Mouse (Mus musculus): Measurements from ENCODE around the gene Iqcn. TPM values are rescaled to one million over a fixed set of nuclear protein-coding genes. Genes with fewer than 3 reads are reported as not detected.

Iqcn gene
- total and polyA plus RNA-seq, 3 experiments, result 0.06 TPM; not detected in 2

DNA sequence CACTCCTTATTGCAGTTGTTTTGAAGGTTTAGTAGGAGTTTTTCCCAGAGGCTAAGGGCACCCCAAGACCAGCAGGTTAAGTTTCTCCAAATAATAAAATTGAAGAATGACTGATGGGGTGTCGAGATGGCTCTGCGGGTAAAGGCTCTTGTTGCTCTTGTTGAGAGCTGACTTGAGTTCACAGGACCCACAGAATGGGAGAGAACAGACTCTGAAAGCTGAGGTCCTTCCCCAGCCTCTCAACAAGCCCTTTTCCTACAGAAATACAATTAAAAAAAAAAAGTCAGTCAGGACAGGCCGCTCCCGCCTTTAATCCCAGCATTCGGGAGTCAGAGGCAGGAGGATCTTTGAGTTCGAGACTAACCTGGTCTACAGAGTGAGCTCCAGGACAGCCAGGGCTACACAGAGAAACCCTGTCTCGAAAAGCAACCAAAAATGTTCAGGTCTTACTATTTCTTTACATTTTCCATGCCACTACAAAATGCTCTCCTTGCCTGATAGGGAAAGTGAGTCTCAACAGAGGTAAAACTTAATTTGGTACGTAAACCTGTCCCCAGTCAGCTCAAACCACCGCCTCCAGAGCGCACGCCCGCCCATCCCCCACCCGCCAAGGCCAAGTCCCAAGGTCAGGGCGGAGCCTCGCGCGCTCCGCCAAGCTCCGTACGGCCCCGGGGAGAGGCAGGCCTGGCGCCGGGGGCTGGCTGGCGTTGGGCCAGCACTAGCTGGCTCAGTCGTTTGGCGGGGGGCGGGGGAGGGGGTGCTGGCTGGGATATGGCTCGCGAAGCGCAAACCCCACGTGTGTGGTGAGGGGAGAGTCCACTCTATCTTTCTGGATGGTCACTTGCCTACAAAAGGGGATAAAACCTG is 7.0 kb upstream of the Iqcn start:
- Histone ChIP-seq H3K4me3 (no peak overlapping the region), H3K9ac (ENCODE audit: low read depth, low read length) (peak overlapping the region; percentile 44), H3K4me1 (ENCODE audit: control insufficient read depth, insufficient read depth, low read length) (peaks cover 15% of the 10 kb centered on the region), H3K36me3 (ENCODE audit: control insufficient read depth, insufficient read depth, low read length) (peaks cover 2% of the 10 kb centered on the region; the same call in 1 of the 2 replicates), H3K27ac (peak overlapping the region; percentile 92), H3K79me2 (replicated peaks; ENCODE audit: control insufficient read depth, insufficient read depth, low read length) (no peaks in the 10 kb centered on the region), H3K27me3 (ENCODE audit: control insufficient read depth, insufficient read depth, low read length) (no peaks in the 10 kb centered on the region)
- intact Hi-C loops (cut with DNase I), result no loop called here
- 0 out of 2 replicates have a peak, but pooled peaks have one; percentile 10 for TF ChIP-seq EP300 (IDR thresholded peaks at IDR 0.05; ENCODE audit: insufficient read depth, low read depth, low read length)
- TF ChIP-seq POLR2A (IDR thresholded peaks at IDR 0.05; ENCODE audit: insufficient read depth, low read depth, low read length), result 0 out of 2 replicates have a peak, but pooled peaks have one; percentile 40
- no peak for TF ChIP-seq CTCF (IDR thresholded peaks at IDR 0.05)
- WGBS, result 5% methylated on average over 31 of the region's 31 CpGs
- peak; percentile 81 to 84 for DNase-seq

DNA sequence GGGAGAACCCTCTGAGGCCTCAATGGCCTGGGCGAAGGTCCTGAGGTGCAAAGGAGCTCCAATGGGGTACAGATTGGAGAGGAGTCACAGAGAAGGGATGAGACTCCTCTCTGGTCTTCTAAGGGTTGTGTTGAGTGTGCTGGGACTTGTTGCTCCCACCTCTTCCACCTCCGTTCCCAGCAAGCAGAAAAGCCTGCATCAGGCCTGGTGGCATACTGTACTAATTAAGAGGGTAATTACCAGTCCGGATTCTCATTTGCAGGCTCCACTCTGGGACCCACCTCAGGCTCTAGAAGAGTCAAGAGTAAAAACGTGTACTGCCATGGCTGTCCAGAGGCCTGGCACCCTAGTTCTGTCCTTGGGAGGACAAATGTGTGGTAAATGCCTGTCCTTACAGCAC is 6.3 kb upstream of the Iqcn start:
- peak overlapping the region; percentile 92 for H3K27ac ChIP-seq
- no peak overlapping the region for H3K4me3 ChIP-seq
- no peaks in the 10 kb centered on the region for H3K79me2 ChIP-seq (replicated peaks; ENCODE audit: control insufficient read depth, insufficient read depth, low read length)
- H3K4me1 ChIP-seq (ENCODE audit: control insufficient read depth, insufficient read depth, low read length), result peaks cover 16% of the 10 kb centered on the region
- peaks cover 2% of the 10 kb centered on the region; the same call in 1 of the 2 replicates for H3K36me3 ChIP-seq (ENCODE audit: control insufficient read depth, insufficient read depth, low read length)
- intact Hi-C loops (cut with DNase I), result no loop called here
- no peaks in the 10 kb centered on the region for H3K27me3 ChIP-seq (ENCODE audit: control insufficient read depth, insufficient read depth, low read length)
- 58% methylated on average over 4 of the region's 4 CpGs for WGBS
- H3K9ac ChIP-seq (ENCODE audit: low read depth, low read length), result no peak overlapping the region; the same call in 1 of the 2 replicates
- TF ChIP-seq POLR2A (IDR thresholded peaks at IDR 0.05; ENCODE audit: insufficient read depth, low read depth, low read length), result no peak
- TF ChIP-seq CTCF (IDR thresholded peaks at IDR 0.05), result no peak
- TF ChIP-seq EP300 (IDR thresholded peaks at IDR 0.05; ENCODE audit: insufficient read depth, low read depth, low read length), result no peak
- DNase-seq, result peak in 1 of 2 experiments; percentile 50

DNA sequence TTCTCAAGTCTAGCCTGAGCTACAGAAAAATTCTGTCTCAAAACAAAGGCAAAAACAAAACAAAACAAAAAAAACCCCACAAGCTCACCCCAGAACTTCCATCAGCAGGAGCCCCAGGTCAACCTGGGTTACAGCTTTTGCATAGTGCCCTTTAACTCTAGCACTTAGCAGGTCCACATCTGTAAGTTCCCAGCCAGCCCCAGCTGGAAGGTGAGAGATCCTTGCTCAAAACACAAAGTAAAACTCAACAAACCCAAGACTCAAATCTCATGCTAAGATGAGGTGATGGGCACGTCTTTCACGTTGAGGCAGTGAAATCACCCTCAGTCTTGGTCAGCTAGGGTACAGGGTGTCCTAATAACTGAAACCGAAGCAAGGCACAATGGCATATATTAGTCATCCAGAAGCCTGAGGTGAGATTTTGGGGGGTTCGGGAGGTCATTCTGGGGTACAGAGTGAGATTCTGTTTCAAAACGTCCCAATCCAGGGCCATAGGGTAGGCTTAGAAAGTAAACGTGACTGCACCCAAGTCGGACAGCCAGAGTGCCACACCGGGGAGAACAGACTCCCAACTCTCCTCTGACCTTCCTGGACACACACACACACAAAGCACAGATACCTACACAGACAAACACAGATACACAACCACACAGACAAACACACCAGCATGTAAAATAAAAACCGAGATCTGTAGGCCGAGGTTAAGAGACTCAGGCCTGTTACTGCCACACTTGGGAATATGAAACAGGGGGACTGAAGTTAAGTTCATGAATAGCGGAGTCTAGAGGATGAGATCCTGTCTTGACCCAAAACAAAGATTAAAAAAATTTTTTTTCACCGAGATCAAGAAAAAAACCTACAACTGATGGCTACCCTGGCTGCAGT is 5.6 kb upstream of the Iqcn start:
- TF ChIP-seq CTCF (IDR thresholded peaks at IDR 0.05) (no peak), POLR2A (IDR thresholded peaks at IDR 0.05; ENCODE audit: insufficient read depth, low read depth, low read length) (no peak), EP300 (IDR thresholded peaks at IDR 0.05; ENCODE audit: insufficient read depth, low read depth, low read length) (no peak)
- intact Hi-C loops (cut with DNase I), result no loop called here
- 57% methylated on average over 12 of the region's 12 CpGs for WGBS

DNA sequence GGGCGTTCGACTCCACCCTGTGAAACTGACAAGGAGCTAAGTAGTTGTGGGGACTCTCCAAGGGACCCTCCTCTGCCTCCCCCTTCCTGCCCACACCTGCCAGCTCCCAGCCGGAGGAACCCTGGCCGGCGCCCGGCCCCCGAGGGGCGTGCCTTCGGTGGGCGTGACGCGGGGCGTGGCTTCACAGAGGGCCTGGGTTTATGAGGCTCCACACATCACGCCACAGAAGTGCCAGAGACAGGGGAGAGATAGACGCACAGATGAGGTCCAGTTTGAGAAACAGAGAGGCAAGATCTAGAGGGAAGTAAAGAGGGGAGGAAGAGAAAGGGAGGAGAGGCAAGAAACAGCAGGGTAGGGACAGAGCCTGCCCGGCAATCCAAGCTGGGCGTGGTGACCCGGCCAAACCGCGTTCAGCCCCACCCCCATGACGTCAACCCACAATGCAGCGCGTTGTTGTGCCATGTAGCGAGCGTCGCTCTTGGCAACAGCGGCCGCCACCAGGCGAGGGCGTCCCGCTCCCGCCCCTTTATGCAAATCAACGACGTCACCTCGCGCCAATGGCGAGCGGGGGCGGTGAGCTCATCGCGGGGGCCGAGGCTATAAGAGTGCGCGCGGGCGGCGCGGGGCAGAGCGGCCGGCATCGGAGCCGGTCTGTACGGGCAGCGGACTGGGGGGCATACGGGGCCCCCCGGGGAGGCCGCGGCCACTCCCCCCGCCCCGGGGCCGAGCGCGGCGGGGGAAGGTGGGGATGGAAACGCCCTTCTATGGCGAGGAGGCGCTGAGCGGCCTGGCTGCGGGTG is 4.7 kb upstream of the Iqcn start, which contains the start of gene Jund:
Gene Jund (plus strand): TSS at position 640 of the 800 bp plus-strand sequence.
- peak within 1 kb of the TSS; percentile 99 for H3K4me3 ChIP-seq
- peak; percentile 99 for DNase-seq
- peaks cover 24% of the 10 kb centered on the region for H3K4me1 ChIP-seq (ENCODE audit: control insufficient read depth, insufficient read depth, low read length)
- peaks cover 2% of the 10 kb centered on the region; the same call in 1 of the 2 replicates for H3K36me3 ChIP-seq (ENCODE audit: control insufficient read depth, insufficient read depth, low read length)
- intact Hi-C loops (cut with DNase I), result no loop called here
- peak; percentile 99 for TF ChIP-seq EP300 (IDR thresholded peaks at IDR 0.05; ENCODE audit: insufficient read depth, low read depth, low read length)
- no peak for TF ChIP-seq CTCF (IDR thresholded peaks at IDR 0.05)
- TF ChIP-seq POLR2A (IDR thresholded peaks at IDR 0.05; ENCODE audit: insufficient read depth, low read depth, low read length), result peak; percentile 96
- peak within 1 kb of the TSS; percentile 95 for H3K9ac ChIP-seq (ENCODE audit: low read depth, low read length)
- under 1% methylated on average over 64 of the region's 69 CpGs for WGBS
- H3K79me2 ChIP-seq (replicated peaks; ENCODE audit: control insufficient read depth, insufficient read depth, low read length), result no peaks in the 10 kb centered on the region
- H3K27ac ChIP-seq, result peak within 1 kb of the TSS; percentile 94
- H3K27me3 ChIP-seq (ENCODE audit: control insufficient read depth, insufficient read depth, low read length), result no peaks in the 10 kb centered on the region

More for the DNA sequence above, 5.6 kb upstream of the Iqcn start:
- H3K4me3 ChIP-seq, result peak overlapping the region; percentile 66
- no peaks in the 10 kb centered on the region for H3K79me2 ChIP-seq (replicated peaks; ENCODE audit: control insufficient read depth, insufficient read depth, low read length)
- no peaks in the 10 kb centered on the region for H3K27me3 ChIP-seq (ENCODE audit: control insufficient read depth, insufficient read depth, low read length)
- H3K4me1 ChIP-seq (ENCODE audit: control insufficient read depth, insufficient read depth, low read length), result peaks cover 20% of the 10 kb centered on the region
- peaks cover 2% of the 10 kb centered on the region; the same call in 1 of the 2 replicates for H3K36me3 ChIP-seq (ENCODE audit: control insufficient read depth, insufficient read depth, low read length)
- H3K9ac ChIP-seq (ENCODE audit: low read depth, low read length), result peak overlapping the region; percentile 93
- H3K27ac ChIP-seq, result peak overlapping the region; percentile 92
- DNase-seq, result peak in 1 of 2 experiments; percentile 34
